Mouse (Mus musculus) c-Kit-negative CD71-positive TER-119-positive erythroid progenitor cells, embryonic 14.5 days (primary cell): Measurements from ENCODE around the gene Fgf12.

Experiments used
- DNase-seq: peaks from one replicate; pipeline ENCODE4 v3.0.0-alpha.2; 2013; ENCODE audit warnings: low read depth, low spot score

The Fgf12 gene

DNA sequence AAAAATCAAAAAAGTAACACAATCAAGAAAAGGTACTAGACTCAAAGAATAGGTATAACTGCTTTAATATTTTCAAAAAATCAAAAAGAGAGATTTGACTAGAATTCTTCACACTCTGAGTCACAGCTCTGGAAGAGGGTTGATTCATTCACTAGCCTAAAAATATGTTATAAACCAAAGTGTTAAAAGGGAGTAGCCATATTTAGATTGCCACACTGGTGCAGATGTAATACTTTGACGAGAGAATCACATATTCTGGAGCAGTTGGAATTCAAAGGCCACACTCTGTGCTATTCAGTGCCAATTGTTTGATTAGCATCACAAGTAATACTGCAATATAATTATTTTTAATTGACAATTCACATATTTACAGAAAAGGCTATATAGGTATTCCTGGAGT, 416.2 kb downstream of the Fgf12 start:
- no peak for DNase-seq

GRCm38 (mm10) chr16:28335025-28335424, 417.8 kb downstream of the Fgf12 start:
- no peak for DNase-seq

- no peak for DNase-seq
These were observed 429.3 kb downstream of the Fgf12 start for GRCm38 (mm10) chr16:28323576-28323975.

DNA sequence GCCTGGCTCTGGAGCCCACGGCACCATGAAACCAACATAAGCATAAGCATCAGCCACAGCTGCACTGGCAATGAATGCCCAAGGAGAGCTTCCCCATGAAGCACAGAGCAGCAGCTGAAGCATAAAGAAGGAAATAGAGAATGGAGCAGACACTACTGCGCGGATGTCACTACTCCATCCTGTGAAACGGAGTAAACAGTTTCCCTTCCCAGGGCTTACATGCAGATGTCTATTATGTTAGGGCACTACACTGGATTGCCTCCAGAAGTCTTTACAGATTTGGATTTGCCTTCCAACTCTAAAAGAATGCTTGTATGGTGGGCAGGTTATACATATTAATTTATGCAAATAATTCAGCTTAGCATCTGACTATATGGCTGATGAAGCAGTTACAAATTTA, 441.2 kb downstream of the Fgf12 start:
- no peak for DNase-seq

GRCm38 (mm10) chr16:28303889-28304288, 449.0 kb downstream of the Fgf12 start:
- no peak for DNase-seq

DNA sequence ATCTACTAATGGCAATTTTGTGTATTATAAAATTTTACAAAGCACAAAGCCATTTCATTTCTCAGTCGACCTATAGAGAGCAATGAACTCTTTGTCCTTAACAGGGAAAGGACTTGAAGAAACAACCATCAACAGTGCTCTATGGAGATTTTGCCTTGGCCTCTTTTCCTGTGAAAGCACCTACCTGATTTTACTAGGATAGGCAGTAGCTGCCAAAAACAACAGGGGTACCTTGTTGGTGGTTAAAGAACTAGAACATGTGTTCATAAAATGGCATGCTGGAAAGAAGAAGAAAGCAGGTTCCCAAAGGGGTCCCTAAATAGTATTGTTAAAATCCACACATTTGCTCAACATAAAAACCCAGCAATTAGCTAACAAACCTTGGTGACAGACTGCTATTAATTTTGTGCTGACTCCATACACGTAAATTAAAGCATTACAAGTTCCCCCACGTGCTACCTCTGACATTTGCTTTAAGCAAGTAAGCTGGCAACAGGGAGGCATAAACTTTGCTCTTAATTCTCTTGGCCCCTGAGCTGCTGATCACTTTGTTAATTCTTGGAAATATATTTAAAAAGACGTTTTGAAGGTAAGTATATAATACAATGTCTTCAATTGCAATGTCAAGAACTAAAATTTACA, 463.1 kb downstream of the Fgf12 start:
- no peak for DNase-seq

GRCm38 (mm10) chr16:28257904-28258303, 495.0 kb downstream of the Fgf12 start:
- no peak for DNase-seq

GRCm38 (mm10) chr16:28254303-28254702, 498.6 kb downstream of the Fgf12 start:
- DNase-seq, result no peak

DNA sequence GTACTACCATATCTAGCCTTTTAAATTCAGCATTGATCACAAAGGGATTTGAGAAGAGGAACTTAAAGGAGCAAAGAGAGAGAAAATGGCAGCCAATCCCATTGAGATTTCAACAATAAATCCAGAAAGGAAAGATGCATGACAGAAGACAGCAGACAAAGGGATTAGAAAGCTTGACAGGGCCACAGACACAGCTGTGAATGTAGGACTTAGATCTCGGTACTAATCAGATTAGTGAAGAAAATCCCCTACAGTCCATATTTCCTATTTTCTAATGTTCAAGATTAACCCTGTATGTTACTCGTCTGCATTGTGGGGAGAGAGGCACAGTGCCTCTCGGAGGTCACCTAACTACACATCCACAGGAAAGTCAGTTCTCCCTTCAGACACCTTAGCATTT, 500.9 kb downstream of the Fgf12 start:
- DNase-seq, result no peak

GRCm38 (mm10) chr16:28242867-28243649, 509.8 kb downstream of the Fgf12 start:
- DNase-seq, result no peak

DNA sequence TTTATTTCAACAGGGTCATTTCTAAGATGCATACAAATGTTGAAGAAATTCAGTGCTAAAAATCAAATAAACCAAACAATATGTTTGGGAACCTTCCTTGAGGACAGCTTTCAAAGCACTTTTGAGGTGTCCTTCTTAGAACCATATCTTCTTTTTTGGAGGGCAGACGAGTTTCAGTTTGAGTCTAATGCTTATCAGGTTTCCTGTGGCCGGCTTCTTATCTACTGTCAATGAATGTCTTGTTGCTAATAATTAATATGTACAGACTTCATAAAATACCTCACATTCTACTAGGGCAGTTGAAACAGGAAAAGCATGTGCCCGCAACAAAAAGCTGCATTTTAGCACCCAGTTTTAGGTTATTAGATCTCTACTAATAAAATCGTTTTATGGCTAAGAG, 513.5 kb downstream of the Fgf12 start:
- DNase-seq, result no peak

GRCm38 (mm10) chr16:28238019-28238868, 514.6 kb downstream of the Fgf12 start:
- DNase-seq, result no peak

DNA sequence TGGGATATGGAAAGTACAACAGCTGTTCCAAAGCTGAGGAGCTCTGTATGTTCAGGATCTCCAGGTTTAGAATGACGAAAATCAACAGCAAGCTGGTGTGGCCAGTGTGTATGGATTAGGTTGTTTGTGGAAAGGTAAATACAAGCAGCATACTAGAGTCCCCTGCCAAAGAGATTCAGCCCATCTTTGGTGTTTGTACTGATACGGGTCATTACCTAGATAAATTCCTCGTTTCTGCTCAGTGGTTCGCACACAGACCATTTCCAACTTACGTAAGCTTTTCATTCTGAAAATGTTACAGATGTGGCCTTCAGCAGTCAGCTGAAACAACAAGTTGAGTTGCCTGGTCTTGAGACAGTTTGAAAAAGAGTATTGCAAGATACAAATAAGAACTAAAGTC, 536.9 kb downstream of the Fgf12 start:
- no peak for DNase-seq

- DNase-seq, result no peak
These were observed 540.5 kb downstream of the Fgf12 start for GRCm38 (mm10) chr16:28212411-28212810.

DNA sequence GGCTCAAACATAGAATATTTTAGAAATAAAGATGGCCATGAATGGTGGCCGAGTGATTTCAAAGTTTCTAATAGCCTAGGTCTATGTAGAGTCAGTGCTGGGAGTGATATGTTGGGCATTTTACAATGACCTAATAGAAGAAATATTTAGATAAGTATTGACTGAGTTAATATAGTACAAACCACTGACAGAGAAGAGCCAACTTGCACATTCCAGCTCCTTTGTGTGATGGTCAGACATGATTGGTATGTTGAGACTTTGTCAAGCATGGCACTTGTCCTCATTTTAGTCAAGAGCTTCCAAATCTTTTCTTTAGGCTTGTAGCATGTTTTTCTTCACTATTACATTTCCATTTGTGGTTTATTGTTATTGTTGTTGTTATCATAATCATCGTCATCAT, 596.4 kb downstream of the Fgf12 start:
- no peak for DNase-seq

DNA sequence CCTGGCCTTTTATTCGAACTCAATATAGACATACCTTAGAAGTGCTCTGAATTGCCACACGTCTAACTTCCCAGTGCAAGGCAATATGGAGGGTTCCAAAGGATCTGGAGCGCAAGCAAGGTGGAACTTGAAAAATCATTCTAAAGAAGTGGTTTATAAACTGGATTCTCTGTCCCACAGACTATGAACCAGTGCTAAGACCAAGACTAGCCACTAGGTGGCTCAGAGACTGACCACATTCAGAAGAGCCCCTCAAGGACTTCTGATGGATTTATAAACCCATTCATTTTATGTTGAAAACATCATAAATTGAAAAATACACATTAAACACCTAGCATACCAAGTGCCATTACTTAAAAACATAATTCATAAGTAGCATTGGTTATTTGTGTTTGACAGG, 611.9 kb downstream of the Fgf12 start:
- DNase-seq, result no peak

GRCm38 (mm10) chr16:28127006-28127405, 625.9 kb downstream of the Fgf12 start:
- no peak for DNase-seq
